Mouse (Mus musculus) liver (tissue): ENCODE data around the gene Snx5.

Experiments used
- DNase-seq: peaks from one replicate; pipeline ENCODE4 v3.0.0-alpha.2; 2020; ENCODE audit warnings: mixed read lengths

The Snx5 gene

DNA sequence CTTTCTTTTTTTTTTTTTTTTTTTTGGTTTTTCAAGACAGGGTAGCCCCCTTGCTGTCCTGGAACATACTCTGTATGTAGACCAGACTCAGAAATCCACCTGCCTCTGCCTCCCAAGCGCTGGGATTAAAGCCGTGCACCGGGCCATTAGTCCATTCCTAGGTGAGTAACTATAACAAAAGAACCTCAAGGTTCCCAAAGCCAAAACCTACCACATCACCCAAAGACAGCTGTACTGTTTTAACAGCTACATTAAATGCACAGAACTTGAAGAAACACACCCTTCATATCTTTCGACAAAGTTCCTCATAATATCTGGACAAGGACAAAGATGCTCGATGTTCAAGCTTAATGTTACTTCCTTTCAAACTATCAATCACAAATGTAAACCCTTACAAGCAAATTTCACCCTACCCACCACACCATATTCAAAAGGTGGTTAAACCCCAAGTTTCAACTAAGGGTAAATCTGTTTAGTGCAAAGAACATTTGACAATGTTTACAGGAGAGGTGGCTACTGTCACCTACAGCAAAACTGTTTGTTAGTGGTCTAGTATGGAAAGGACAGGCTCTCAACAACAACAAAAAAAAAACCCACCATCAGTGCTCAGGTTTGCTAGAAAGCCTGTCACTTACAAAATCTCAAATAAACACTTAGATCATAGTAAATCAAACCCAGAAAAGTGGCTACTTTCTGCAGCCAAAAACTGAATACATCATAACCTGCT is 3.5 kb downstream of the Snx5 start:
- DNase-seq: no peak

DNA sequence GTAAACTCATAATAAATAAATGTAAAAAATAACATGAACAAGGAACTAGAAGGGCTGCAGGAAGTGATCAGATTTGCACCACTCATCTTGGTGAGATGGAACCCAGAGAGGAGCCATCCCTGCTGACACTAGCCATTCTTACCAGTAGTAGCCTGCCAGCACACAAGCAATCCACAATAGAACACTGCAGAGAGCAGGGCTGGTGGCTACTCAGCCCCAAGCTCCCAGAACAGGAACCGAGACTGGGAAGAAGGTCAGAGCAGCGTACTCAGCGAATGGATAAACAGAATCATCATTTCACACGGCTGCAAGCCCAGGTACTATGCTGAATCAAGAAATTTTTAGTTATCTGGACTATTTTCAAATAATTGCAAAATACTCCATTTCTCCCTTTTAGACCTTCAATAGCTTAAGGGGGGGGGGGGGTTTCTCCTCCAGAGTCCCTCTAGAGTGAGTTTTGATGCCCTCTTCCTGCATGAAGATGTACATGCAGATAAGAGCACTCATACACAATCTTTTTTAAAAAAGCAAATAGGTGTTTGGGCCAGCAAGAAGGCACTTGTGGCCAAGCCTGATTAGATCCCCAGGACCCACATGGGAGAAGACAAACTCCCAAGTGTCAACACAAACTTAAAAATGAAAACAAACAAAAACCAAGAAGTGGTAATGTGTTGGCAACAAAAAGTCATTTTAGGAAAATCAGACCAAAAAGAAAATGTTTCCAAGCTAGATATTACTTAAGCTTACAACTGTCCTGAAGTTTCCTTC is 4.6 kb downstream of the Snx5 start:
- DNase-seq: no peak

DNA sequence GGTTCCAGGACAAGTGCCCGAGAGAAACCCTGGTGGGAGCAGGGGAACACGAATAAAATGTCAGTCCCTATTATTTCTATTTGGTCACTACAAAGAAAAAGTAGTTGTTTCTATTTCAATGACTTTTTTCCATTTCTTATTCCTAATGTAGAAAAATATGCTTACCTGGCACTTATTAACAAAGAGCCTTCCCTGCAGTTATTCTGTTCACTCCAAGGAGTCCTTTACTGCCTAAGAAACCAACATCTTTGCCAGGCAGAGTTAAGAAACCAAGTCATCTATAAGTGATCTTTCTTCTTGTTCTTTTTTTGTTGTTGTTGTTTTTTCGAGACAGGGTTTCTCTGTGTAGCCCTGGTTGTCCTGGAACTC is 5.6 kb downstream of the Snx5 start:
- no peak for DNase-seq

DNA sequence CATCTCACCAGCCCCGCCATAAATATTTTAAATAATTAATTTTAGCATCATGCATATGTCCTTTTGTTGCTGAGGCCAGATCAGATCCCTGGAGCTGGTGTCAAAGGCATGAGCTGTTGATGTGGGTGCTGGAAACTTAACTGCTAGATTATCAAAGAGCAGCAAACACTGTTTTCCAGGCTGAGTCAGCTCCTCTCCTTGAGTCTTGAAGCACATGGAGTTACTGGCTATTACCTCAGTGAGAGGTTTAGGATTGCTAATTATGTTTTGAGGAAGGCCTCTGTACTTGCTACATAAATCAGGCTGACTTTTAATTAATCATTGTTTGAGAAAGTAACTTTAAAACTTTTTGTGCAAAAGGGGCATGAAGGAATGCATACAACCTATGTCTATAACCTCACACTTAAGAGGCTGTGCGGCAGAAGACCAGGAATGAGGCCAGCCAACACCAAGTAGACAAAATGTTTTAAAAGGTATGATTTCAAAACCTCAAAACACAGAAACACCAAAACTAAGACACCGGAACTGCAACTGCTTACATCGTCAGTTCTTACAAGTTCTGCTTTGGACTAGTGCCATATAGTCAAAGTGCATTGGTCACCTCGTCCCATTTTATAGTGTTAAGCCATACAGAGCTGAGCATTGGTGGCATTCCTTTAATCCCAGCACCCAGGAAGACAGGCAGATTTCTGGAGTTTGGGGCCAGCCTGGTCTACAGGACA is 6.1 kb downstream of the Snx5 start:
- no peak for DNase-seq

DNA sequence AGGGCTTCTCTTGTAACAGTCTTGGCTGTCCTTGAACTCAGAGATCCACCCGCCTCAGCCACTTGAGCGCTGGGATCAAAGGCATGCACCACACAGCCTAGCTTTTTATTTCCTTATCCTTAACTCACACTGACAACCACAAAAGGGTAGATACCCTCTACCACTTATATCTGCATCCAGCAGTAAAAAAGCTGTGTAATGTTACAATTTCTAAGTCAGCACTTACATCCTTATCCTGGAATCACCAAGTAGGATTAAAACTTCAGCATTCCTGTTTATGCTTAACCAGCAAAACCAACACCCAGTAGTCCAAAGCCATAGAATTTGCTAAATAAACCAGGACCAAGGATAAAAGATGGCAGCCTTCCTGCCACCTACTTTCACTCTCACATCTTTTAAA is 7.9 kb downstream of the Snx5 start:
- no peak for DNase-seq

DNA sequence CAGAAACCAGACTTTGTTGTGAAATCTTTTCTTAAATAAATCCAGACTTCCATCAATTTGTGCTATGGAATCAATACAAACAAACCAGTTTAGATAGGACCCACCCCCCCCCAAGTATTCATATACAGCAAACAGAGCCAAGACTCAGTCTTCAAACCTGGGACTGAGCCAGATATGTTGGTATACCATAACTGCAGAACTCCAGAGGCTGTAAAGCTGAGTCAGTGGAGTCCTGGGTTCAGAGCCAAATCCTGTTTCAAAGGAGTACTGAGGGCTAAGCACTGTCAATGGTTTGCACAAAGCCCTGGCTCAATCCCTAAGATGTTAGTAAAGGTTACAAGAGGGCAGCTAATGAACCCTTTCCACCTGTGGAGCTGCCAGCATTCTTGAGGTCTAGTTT is 20.6 kb downstream of the Snx5 start:
- no peak for DNase-seq

DNA sequence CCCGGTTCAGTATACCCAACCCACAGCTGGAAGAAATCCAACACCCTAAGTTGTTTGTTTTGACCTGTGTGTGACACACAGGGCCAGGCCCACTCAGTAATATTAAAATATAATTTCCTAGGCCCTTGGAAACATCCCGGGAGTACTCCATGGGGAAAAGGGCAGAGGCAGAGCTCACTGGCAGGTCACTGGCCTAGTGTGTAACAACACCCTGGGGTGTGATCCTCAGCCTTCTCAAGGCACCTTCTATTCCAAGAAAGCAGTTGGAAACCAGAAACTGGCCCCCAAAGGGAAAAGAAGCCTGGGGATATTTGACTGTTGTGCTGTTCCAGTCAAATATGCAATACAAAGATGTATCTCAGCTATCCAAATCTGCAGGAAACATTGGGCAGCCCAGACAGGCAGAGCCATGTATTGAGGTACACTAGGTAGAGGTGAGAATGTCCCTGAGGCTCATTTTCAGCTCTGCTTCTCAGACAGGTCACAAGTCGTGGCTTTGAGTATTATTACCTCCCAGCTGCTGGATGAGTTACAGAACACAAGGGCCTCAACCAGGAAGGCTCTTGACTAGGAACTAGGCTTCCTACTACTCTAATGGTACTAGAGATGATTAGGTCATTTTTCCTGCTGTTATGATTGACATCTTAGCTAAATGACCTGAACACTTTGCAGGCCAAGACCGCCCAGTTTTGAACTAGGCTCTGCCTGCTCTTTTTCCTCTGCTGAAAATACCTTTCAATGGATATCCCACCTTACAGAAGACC is 21.9 kb downstream of the Snx5 start:
- DNase-seq: no peak

DNA sequence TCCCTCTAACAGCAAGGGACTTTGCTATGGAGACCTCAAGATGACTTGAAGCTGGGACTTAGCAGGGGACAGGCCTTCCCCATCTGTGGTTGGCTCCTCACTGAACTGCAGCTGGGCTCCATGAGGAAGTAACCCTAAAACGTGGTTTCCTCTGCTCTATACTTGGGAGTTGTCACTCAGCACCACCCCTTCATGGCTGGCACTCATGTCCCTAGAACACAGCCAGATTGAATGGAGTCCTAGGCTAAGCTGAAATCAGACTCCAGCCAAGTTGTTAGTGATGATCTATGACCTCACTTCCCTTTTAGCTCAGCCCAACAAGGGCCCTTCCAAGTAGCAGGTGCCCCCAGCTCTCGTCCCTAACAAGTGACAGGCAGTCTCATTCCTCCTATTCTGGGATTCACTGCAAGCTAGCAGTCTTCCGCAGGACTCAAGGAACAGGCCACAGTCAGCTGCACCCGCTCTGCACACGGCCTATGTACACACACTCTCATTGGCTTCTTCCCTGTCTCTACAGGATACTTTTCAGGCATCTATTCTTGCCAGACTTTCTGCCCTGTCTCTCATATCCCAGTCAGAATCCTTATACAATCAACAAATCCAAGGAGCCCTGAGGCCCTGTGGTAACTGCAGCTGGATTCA is 23.2 kb downstream of the Snx5 start:
- no peak for DNase-seq

DNA sequence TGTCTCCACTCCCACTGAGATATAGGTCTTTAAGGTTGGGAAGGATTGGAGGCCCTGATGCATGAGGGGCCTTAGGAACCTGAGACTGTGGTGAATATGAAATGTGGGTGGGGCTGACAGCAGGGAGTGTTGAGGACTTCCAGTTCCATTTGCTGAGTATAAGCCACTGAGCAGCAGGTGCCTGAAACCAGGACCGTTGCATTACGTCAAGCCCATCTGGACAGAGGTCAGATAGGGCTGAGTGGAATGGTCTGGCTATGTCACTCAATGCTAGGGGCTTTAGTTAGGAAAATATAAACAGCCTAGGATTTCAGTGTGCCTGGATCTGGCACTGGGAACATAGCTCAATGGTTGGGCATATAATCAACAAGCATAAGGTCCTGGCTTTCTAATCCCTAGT is 24.4 kb downstream of the Snx5 start:
- no peak for DNase-seq

DNA sequence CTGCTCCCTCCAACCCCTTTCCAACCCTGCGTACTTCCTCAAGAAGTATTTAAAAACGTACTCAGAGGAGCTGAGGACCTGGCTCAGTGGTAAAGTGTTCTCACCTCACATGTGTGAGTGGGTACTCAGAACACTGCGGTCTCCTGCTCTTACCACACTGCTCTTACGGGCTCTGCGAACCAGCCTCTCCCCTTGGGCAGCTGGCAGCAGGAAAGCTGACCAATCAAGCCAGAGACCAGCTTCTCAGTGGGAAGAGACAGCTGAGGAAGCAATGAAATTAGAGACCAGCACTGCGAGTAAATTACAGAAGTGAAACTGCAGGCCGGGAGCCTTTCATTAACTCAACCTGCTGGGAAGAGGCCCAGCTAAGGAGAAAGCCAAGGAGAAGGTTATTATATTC is 25.2 kb downstream of the Snx5 start:
- DNase-seq: no peak

DNA sequence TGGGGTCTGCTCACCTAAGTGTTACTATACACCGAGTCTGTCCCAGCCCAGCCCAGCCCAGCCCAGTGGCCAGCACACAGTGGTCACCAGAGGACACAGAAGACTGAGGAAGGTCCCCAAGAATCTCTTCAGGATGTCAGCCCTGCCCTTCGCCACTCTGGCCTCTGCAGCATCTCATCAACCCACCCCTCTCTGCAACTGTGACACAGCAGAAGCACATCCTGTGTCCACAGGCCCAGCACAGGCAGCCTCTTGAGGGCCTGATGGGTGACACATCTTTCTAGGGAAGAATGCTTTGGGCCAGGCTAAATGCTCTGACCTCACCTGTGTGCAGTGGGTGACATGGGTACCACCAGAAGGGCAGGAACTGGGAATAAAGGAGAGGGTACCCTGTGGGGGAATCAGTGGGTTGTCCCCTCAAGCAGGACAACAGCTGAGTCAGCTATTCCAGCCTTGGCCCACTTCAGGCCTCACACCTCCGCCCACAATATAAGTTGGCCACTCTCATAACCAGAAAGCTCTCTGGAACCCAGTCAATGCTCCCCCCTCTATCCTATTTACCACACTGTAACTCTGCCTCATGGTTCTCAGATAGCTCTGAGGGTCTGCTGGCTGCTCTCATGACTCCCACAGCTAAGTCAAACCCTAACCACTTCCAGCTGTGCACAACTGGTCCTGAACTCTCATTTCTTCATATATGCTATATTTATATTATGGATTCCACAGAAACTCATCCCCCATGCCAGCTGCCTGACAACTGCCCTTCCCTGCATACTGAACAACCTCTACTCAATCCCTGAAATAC is 30.4 kb downstream of the Snx5 start:
- no peak for DNase-seq

DNA sequence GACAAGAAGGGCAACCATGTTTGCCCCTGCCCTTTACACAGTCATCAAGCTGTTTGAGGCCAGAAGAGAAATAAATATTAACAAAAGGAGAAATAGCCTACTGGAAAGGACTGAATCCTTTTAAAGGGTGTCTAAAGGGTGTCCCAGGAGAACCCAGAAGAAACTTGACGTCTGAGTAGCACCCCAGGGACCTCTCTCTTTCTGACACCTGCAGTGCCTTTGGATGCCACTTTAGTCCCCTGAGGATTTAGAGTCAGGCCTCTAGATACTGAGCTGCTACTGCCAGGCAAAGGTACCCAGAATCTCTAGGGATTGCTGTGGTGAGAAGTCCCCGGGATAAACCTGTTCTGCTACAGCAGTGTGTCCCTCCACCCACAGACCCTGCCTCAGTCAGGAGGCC is 31.4 kb downstream of the Snx5 start:
- DNase-seq: no peak

DNA sequence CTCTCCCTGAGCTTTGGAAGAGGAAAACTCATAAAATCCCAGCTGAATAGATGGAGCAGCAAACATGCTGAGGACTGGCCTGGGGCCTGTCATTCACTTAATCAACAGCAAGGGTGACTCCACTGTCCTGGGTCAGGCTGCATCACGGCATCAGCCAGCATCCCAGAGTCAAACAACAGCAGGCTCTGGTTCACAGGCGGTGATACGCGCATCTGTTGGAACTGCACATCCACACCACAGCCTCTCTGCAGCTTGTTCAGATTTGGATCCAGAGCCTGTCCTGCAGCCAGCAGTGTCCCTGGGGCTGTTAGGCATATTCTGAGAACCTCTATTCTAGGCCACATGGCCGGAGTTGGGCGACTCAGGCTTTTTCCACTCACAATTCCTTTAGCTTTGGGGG is 32.4 kb downstream of the Snx5 start:
- DNase-seq: no peak

DNA sequence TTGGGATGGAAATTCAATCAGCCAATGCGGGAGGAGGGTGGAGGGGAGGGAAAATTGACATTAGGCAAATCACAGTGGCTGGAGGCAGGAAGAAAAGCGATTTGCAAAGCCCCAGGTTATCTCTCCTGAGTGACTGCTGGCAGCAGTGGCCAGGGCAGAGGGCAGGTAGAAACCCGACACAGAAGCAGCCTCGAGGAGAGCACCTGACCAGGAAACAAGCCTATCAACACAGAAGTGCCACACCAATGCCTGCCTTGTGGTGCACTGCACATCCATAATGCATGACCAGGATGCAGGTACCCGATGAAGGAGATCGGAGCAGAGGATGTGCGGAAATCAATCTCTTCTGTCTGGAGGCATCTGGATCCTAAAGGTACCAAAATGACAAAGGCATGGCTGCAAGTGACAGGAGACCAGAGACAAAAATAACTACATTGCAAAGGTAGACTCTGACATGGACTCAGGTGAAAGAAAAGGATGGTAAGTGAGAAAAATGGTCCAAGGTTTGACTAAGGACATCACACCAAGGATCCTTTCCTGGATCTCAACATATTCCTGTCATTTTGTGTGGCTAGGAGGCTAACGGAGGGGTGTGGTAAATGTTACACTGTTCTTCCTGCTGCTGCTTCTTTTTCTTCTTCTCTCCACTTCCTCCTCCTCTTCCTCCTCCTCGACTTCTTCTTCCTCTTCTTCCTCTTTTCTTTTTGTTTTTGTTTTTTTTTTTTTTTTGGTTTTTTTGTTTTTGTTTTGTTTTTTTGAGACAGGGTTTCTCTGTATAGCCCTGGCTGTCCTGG is 33.7 kb downstream of the Snx5 start:
- DNase-seq: no peak

DNA sequence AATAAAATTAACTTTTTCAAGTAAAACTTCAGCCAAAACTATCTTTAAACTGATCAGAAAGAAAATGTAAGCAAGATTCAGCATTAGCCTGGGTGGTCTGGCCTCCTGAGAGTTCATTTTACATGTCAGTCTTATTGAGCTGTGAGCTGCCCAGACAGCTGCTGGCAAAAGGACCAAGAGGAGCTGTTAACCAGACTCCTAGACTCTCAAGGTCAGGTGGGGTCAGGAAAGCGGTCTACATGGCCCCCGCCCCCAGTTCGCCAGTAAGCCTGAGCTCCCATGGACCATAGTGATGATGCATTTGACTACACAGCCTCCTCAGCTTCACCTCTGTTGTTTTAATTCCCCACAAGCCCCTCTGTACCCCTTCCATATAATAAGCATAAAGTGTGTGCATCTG is 34.9 kb downstream of the Snx5 start:
- no peak for DNase-seq

DNA sequence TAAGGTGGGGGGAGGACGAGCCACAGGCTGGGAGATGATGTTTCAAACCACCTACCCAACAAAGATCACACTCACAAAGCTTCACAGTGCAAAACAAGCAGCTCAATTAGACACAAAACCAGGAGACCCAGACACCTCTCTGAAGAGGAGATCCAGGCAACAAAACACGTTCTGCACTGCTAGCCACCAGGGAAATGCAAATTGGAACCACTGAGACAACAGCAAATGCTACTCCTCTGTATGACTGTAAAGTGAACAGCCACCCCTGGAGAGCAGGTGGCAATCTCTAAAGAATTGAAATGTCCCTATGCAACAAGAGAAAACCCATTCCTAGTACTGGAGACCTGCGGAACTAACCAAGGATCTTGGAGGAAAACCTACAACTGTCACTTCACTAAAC is 37.2 kb downstream of the Snx5 start:
- no peak for DNase-seq

DNA sequence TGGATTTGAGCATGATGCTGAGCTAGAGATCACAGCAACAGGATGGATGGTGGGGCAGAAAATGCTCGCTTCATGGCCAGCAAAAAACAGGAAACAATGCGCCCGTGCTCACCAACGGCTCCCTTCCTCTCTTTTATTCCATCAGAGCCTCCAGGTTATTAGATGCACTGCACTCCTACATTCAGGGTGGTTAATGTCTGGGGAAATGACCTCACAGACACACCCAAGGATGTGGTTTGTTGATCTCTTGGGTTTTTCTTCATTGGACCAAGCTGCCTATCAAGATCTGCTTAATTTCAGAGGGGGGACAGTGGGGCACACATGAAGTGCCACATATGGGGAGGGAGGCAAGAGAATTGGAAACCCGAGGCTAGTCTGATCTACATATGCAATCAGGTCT is 39.6 kb downstream of the Snx5 start:
- DNase-seq: no peak

DNA sequence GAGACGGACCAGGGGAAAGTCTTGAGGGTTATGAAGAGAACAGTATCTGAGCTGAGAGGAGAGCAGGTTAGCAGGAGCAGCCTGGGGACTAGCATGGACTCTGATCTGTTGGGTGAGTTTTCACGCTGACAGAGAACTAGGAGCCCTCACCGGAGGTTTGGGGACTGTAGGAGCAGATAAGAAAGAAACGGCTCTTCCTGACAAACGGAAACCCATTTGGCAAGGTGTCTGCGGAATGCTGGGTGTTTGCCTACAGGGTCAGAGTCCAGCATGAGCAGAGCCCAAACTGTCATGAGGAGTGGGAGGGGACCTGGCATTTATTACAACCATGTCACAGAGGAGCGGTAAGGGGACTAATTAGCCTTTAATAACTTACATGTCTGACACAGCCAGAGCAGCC is 40.2 kb downstream of the Snx5 start:
- DNase-seq: peak; percentile 52

DNA sequence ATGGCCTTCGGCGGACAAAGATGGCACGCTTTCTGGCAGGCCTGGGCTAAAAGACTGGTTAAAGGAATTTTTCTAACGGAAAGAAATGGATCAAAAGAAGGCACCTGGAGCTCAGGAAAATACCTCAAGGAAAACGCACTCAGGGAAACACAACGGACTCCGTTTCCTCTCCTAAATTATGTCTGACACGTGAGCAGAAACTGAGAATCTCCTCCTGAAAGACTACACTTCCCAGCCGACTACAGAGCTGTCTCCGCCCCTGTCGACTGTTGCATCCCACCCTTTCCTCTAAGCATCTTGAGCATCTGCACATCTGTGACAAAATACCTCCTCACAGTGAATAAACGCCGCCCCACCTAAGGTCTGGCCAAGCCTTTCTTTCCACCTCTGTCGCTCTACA is 41.1 kb downstream of the Snx5 start:
- DNase-seq: no peak

DNA sequence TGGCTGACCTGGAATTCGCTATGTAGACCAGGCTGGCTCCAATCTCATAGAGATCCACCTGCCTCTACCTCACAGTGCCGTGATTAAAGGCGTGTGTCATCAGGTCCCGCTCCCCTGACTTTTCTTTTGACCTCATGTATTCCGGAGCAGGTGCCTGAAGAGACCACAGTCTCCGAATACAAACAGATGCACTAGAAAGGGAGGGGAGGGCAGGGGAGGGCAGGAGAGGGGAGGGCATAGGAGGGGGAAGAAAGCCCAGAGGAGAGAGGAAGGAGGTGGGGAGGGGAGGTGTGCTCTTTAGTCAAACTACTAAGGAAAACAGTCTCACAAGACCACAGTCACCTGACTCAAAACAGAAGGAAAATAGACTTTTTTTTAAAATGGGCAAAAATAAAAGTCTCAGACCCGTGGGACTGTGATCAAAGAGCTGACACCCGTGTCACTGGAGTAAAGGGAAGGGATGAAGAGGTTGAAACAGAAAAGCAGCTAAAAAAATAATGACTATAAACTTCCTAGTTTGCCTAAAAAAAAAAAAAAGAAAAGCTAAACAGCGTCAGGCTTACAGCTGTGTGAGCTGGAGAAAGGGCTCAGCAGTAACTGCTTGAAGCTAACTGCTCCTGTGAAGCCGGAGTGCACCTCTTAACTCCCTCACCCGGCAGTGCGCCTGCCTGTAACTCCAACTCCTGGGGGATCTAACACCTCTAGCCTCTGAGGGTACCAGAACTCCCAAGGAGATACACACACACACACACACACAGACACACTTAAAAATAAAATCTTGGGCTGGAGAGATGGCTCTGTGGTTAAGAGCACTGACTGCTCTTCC is 42.0 kb downstream of the Snx5 start:
- DNase-seq: no peak
